Mouse (Mus musculus) CH12.LX (cell line): ENCODE measurements around the gene Ovca2. TPM values are rescaled to one million over a fixed set of nuclear protein-coding genes. Genes with fewer than 3 reads are reported as not detected.
A peak's percentile ranks its signal among the peaks of the same experiment; 100 is the strongest.

Experiments
- DNase-seq: peaks from one replicate; pipeline ENCODE4 v3.0.0-alpha.2; 2013; ENCODE audit errors: extremely low read depth
- H3K27ac ChIP-seq: 2 replicates; pipeline ENCODE4 v1.5.1; 2012; ENCODE audit warnings: low read depth, mild to moderate bottlenecking, control low read depth, moderate library complexity; ENCODE audit not compliant: insufficient read depth
- H3K27me3 ChIP-seq: replicated peaks from 2 replicates; pipeline ENCODE3; 2012; ENCODE audit warnings: inconsistent platforms
- H3K36me3 ChIP-seq, 2 experiments: replicated peaks in 1 of 2; 2 replicates each; pipeline versions ENCODE3 to v1.6.1; 2012; ENCODE audit warnings: inconsistent platforms in 1 of 2, low read length in 1 of 2, mild to moderate bottlenecking in 1 of 2, mixed read lengths in 1 of 2, moderate library complexity in 1 of 2; ENCODE audit not compliant: control insufficient read depth in 1 of 2, insufficient read depth in 1 of 2
- H3K4me1 ChIP-seq, 2 experiments: 2 replicates each; pipeline ENCODE4 v1.6.1; 2012; ENCODE audit warnings: inconsistent platforms in 1 of 2, moderate library complexity in 1 of 2; ENCODE audit not compliant: insufficient read depth in 2 of 2, control insufficient read depth in 1 of 2
- H3K4me2 ChIP-seq: 2 replicates; pipeline ENCODE4 v1.6.1; 2012; ENCODE audit warnings: low read depth, mild to moderate bottlenecking, control low read depth; ENCODE audit not compliant: poor library complexity, insufficient read depth, severe bottlenecking
- H3K4me3 ChIP-seq, 3 experiments: fragments of 150-350 bp in 1 of 3; sonication (generic) in 1 of 3; replicated peaks in 1 of 3; 2 replicates each; pipeline versions ENCODE3 to v1.5.1; 2011 to 2012; ENCODE audit warnings: low read depth in 2 of 3, low read length in 2 of 3, mild to moderate bottlenecking in 2 of 3, moderate library complexity in 2 of 3, control low read depth in 1 of 3, improper control_type of control experiment in 1 of 3, inconsistent platforms in 1 of 3, mixed read lengths in 1 of 3; ENCODE audit not compliant: poor library complexity in 1 of 3
- H3K79me2 ChIP-seq: replicated peaks from 2 replicates; pipeline ENCODE4 v1.6.1; 2012; ENCODE audit warnings: mild to moderate bottlenecking, moderate library complexity; ENCODE audit not compliant: control insufficient read depth, poor library complexity, insufficient read depth, severe bottlenecking; ENCODE audit errors: extremely low read depth
- H3K9ac ChIP-seq: 2 replicates; pipeline ENCODE4 v1.6.1; 2012; ENCODE audit warnings: low read depth, mild to moderate bottlenecking, control low read depth, moderate library complexity; ENCODE audit not compliant: insufficient read depth
- H3K9me3 ChIP-seq: replicated peaks from 2 replicates; pipeline ENCODE3; 2012; ENCODE audit warnings: low read length, inconsistent platforms, mixed read lengths
- BHLHE40 ChIP-seq: IDR thresholded peaks from 2 replicates; pipeline ENCODE4 v1.6.1; 2011; ENCODE audit warnings: mild to moderate bottlenecking, low read depth, low read length, improper control_type of control experiment
- CHD1 ChIP-seq: IDR thresholded peaks from 2 replicates; pipeline ENCODE4 v1.6.1; 2012; ENCODE audit warnings: low read depth, low read length, improper control_type of control experiment, inconsistent platforms
- CHD2 ChIP-seq: IDR thresholded peaks from 2 replicates; pipeline ENCODE4 v1.6.1; 2011; ENCODE audit warnings: low read length, improper control_type of control experiment
- CTCF ChIP-seq, 2 experiments: IDR thresholded peaks in 1 of 2; conservative IDR thresholded peaks in 1 of 2; 2 replicates each; pipeline ENCODE4 v1.5.1; 2011 to 2012; ENCODE audit warnings: low read depth in 2 of 2, low read length in 2 of 2, improper control_type of control experiment in 1 of 2, inconsistent platforms in 1 of 2, mild to moderate bottlenecking in 1 of 2, moderate library complexity in 1 of 2
- E2F4 ChIP-seq: IDR thresholded peaks from 2 replicates; pipeline ENCODE4 v1.6.1; 2011; ENCODE audit warnings: low read depth, low read length, improper control_type of control experiment; ENCODE audit not compliant: insufficient replicate concordance
- ELF1 ChIP-seq: IDR thresholded peaks from 2 replicates; pipeline ENCODE4 v1.6.1; 2014; ENCODE audit warnings: low read depth, mild to moderate bottlenecking, inconsistent platforms, low read length, improper control_type of control experiment
- EP300 ChIP-seq: IDR thresholded peaks from 2 replicates; pipeline ENCODE4 v1.6.1; 2011; ENCODE audit warnings: low read length, improper control_type of control experiment
- GABPA ChIP-seq: IDR thresholded peaks from 2 replicates; pipeline ENCODE4 v1.6.1; 2012; ENCODE audit warnings: low read depth, low read length, improper control_type of control experiment, inconsistent platforms; ENCODE audit not compliant: insufficient replicate concordance
- HCFC1 ChIP-seq: IDR thresholded peaks from 2 replicates; pipeline ENCODE4 v1.6.1; 2012; ENCODE audit warnings: low read depth, mild to moderate bottlenecking, inconsistent platforms, low read length, improper control_type of control experiment
- IRF4 ChIP-seq: IDR thresholded peaks from 2 replicates; pipeline ENCODE4 v1.6.1; 2014; ENCODE audit warnings: low read depth, mild to moderate bottlenecking, inconsistent platforms, low read length, improper control_type of control experiment
- JUND ChIP-seq: conservative IDR thresholded peaks from 2 replicates; pipeline ENCODE4 v1.6.1; 2011; ENCODE audit warnings: low read depth, low read length, improper control_type of control experiment
- KAT2A ChIP-seq: IDR thresholded peaks from 2 replicates; pipeline ENCODE4 v1.6.1; 2012; ENCODE audit warnings: low read length, improper control_type of control experiment, inconsistent platforms; ENCODE audit not compliant: insufficient replicate concordance
- MAFK ChIP-seq: IDR thresholded peaks from 2 replicates; pipeline ENCODE4 v1.6.1; 2011; ENCODE audit warnings: low read length, improper control_type of control experiment; ENCODE audit not compliant: insufficient replicate concordance
- MAX ChIP-seq: IDR thresholded peaks from 2 replicates; pipeline ENCODE4 v1.6.1; 2011; ENCODE audit warnings: low read length, improper control_type of control experiment
- MAZ ChIP-seq: IDR thresholded peaks from 2 replicates; pipeline ENCODE4 v1.6.1; 2012; ENCODE audit warnings: low read depth, mild to moderate bottlenecking, inconsistent platforms, low read length, improper control_type of control experiment, moderate library complexity
- MEF2A ChIP-seq: IDR thresholded peaks from 2 replicates; pipeline ENCODE4 v1.6.1; 2014; ENCODE audit warnings: low read depth, mild to moderate bottlenecking, inconsistent platforms, low read length, improper control_type of control experiment, borderline replicate concordance
- MXI1 ChIP-seq: IDR thresholded peaks from 2 replicates; pipeline ENCODE4 v1.6.1; 2011; ENCODE audit warnings: mild to moderate bottlenecking, low read depth, low read length, improper control_type of control experiment
- NRF1 ChIP-seq: IDR thresholded peaks from 2 replicates; pipeline ENCODE4 v1.6.1; 2014; ENCODE audit warnings: low read depth, mild to moderate bottlenecking, inconsistent platforms, low read length, improper control_type of control experiment, moderate library complexity
- POLR2A ChIP-seq: IDR thresholded peaks from 2 replicates; pipeline ENCODE4 v1.6.1; 2011; ENCODE audit warnings: low read depth, mild to moderate bottlenecking, improper control_type of control experiment, low read length
- POLR2AphosphoS2 ChIP-seq: IDR thresholded peaks from 2 replicates; pipeline ENCODE4 v1.6.1; 2011; ENCODE audit warnings: low read depth, low read length, improper control_type of control experiment
- RCOR1 ChIP-seq: conservative IDR thresholded peaks from 2 replicates; pipeline ENCODE4 v1.6.1; 2012; ENCODE audit warnings: low read depth, mild to moderate bottlenecking, inconsistent platforms, low read length, improper control_type of control experiment
- SMC3 ChIP-seq: IDR thresholded peaks from 2 replicates; pipeline ENCODE4 v1.6.1; 2011; ENCODE audit warnings: low read depth, low read length, improper control_type of control experiment
- TCF12 ChIP-seq: IDR thresholded peaks from 2 replicates; pipeline ENCODE4 v1.6.1; 2014; ENCODE audit warnings: low read depth, mild to moderate bottlenecking, inconsistent platforms, low read length, improper control_type of control experiment
- USF1 ChIP-seq: IDR thresholded peaks from 2 replicates; pipeline ENCODE4 v1.6.1; 2014; ENCODE audit warnings: low read depth, mild to moderate bottlenecking, inconsistent platforms, low read length, improper control_type of control experiment
- ZC3H11A ChIP-seq: IDR thresholded peaks from 2 replicates; pipeline ENCODE4 v1.6.1; 2012; ENCODE audit warnings: low read depth, mild to moderate bottlenecking, inconsistent platforms, low read length, improper control_type of control experiment
- ZKSCAN1 ChIP-seq: IDR thresholded peaks from 2 replicates; pipeline ENCODE4 v1.6.1; 2012; ENCODE audit warnings: low read depth, inconsistent platforms, low read length, improper control_type of control experiment, borderline replicate concordance
- dilution Hi-C: fragments of 300-500 bp; cut with MboI; formaldehyde crosslinking; loops from 2 replicates; pipeline ENCODE4 v1.14.3; 2020; ENCODE audit warnings: low sequenced_read_pairs; ENCODE audit not compliant: extremely low pct_unique_long_range_greater_than_20kb, extremely low pct_ligation_motif_present
- in situ Hi-C: fragments of 300-500 bp; cut with MboI; formaldehyde crosslinking; loops from 3 replicates; pipeline ENCODE4 v1.14.3; 2019; ENCODE audit warnings: low sequenced_read_pairs, low pct_ligation_motif_present, low pct_unique_long_range_greater_than_20kb, mixed read lengths
- polyA plus RNA-seq: library from polyadenylated mRNA; unstranded; fragments of >175 nt; gene quantifications from 2 replicates; pipeline ENCODE4 v1.2.1, GENCODE M21; 2012; ENCODE audit warnings: low read depth; ENCODE audit not compliant: insufficient read length
- total RNA-seq, 2 experiments: library from RNA; depleted of rRNA; stranded (reverse); fragments of 300-350 nt in 1 of 2; fragments of >200 nt in 1 of 2; gene quantifications; 2 replicates each; pipeline ENCODE4 v1.2.3; 2012 to 2014

The Ovca2 gene
- total and polyA plus RNA-seq, 3 experiments: 20.7 to 86.9 (median 32.1) TPM

DNA sequence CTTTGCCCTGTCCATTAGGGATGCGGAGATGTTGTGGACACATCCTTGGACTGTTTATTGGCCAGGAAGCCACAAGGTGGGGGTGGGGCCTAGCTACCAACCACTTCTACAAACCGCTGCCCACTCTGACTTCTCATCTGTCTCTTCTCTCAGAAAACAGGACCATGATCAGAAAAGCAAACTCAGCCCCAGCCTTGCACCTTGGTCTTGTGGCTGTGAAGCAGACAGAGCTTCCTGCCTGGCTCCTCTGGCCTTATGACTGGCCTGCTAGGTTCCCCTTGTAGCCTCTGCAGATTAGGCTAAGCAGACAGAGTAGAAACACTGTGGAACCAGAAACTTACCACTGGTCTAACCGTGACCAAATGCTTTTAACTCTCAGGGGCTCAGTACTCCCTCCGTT, 30.7 kb upstream of the Ovca2 start:
- Histone ChIP-seq H3K79me2 (no peaks in the 10 kb centered on the region), H3K9ac (no peak overlapping the region), H3K4me1 (peaks cover 13 to 38% of the 10 kb centered on the region in 2 experiments), H3K9me3 (peaks cover 2% of the 10 kb centered on the region), H3K36me3 (no peaks in the 10 kb centered on the region), H3K27ac (no peak overlapping the region), H3K4me2 (no peak overlapping the region), H3K27me3 (no peaks in the 10 kb centered on the region), H3K4me3 (no peak overlapping the region)
- no peak for DNase-seq
- in situ Hi-C loops: no loop called here
- TF ChIP-seq POLR2A (no peak), ELF1 (no peak), CHD1 (no peak), MAFK (no peak), KAT2A (no peak), TCF12 (no peak), JUND (no peak), RCOR1 (no peak), POLR2AphosphoS2 (no peak), SMC3 (no peak), GABPA (no peak), MEF2A (no peak), USF1 (no peak)
- dilution Hi-C loops: no loop called here

DNA sequence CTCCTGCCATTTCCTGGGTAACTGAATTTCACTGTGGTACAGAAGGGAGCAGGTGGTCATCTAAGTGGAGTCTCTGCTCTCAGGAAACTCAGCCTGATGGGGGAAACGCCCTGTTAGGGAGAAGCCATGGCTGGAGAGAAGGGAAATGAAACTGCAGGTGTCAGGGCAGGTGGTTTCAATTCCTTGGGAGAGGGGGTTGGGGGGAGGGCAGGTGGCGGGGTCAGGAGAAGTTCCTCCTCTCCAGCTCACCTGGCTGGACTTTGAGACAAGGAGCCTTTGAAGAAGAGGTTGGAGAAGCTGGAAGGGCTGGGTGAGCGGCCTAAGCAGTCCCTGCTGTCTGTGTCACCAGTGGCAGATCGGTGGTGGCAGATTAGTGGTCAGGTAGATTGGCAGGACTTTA, 27.7 kb upstream of the Ovca2 start:
- Histone ChIP-seq H3K9me3 (no peaks in the 10 kb centered on the region), H3K4me1 (peaks cover 8 to 29% of the 10 kb centered on the region in 2 experiments), H3K79me2 (no peaks in the 10 kb centered on the region), H3K27ac (no peak overlapping the region), H3K4me3 (no peak overlapping the region), H3K27me3 (peaks cover 13% of the 10 kb centered on the region), H3K9ac (no peak overlapping the region), H3K4me2 (no peak overlapping the region), H3K36me3 (no peaks in the 10 kb centered on the region)
- no peak for DNase-seq
- in situ Hi-C loops (no loop called here), dilution Hi-C loops (no loop called here)
- no peak for TF ChIP-seq NRF1
- TF ChIP-seq CHD2: 0 out of 2 replicates have a peak, but pooled peaks have one; percentile 32
- TF ChIP-seq ZC3H11A: no peak
- no peak for TF ChIP-seq HCFC1
- TF ChIP-seq IRF4: peak; percentile 68; the same call in 1 of the 2 replicates
- no peak for TF ChIP-seq CTCF (conservative IDR thresholded peaks at IDR 0.05 in 1 of 2, IDR thresholded peaks at IDR 0.05 in 1 of 2; ENCODE audit: low read depth in 2 of 2, low read length in 2 of 2)
- peak; percentile 53; the same call in 1 of the 2 replicates for TF ChIP-seq EP300
- no peak for TF ChIP-seq MAX
- TF ChIP-seq E2F4: no peak
- no peak for TF ChIP-seq MAZ
- no peak for TF ChIP-seq MXI1
- no peak for TF ChIP-seq ZKSCAN1
- TF ChIP-seq CHD1: no peak
- TF ChIP-seq BHLHE40: 0 out of 2 replicates have a peak, but pooled peaks have one; percentile 7
